Mouse (Mus musculus) neutrophil, adult 5-6 weeks (primary cell): ENCODE measurements around the gene Sco1. TPM values are rescaled to one million over a fixed set of nuclear protein-coding genes. Genes with fewer than 3 reads are reported as not detected.
A peak's percentile ranks its signal among the peaks of the same experiment; 100 is the strongest.

ENCODE experiments used
- ATAC-seq: fragments of 151-379, 151-347 bp; 2 replicates; pipeline ENCODE4 v1.8.0; 2017; ENCODE audit warnings: mild to moderate bottlenecking, moderate TSS enrichment; ENCODE audit not compliant: insufficient number of reproducible peaks, poor library complexity, low FRiP score, severe bottlenecking; ENCODE audit errors: extremely low read depth
- total RNA-seq: library from RNA; stranded (forward); fragments of 200-1000 nt; gene quantifications from 2 replicates; pipeline ENCODE4 v1.2.3, GENCODE M21; 2017

Sco1 gene
- total RNA-seq, 1 experiment from 2014 or later: 14.5 TPM

DNA sequence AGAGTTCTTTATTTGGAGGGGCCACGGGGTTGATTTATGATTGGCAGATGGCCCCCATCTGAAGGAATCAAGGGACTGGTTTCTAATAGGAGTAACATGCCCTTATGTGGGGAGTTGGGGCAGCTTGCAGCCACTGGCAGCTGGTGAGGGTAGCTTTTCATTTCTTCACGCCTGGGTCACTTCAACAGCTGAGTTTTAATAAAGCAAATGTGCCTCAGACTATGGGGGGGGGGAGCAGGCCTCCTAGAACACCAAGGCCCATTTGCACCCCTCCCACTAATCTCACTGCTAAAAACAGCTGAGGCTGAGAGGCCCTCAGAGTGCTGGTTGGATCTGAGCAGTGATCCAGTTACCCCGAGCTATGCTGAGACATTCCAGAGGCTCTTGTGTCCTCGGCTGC lies 53.2 kb downstream of the Sco1 start:
- ATAC-seq: no peak

- no peak for ATAC-seq
Observed at GRCm38 (mm10) chr11:67106973-67107372, 54.5 kb downstream of the Sco1 start.

GRCm38 (mm10) chr11:67110168-67110948 lies 57.9 kb downstream of the Sco1 start:
- ATAC-seq: no peak

DNA sequence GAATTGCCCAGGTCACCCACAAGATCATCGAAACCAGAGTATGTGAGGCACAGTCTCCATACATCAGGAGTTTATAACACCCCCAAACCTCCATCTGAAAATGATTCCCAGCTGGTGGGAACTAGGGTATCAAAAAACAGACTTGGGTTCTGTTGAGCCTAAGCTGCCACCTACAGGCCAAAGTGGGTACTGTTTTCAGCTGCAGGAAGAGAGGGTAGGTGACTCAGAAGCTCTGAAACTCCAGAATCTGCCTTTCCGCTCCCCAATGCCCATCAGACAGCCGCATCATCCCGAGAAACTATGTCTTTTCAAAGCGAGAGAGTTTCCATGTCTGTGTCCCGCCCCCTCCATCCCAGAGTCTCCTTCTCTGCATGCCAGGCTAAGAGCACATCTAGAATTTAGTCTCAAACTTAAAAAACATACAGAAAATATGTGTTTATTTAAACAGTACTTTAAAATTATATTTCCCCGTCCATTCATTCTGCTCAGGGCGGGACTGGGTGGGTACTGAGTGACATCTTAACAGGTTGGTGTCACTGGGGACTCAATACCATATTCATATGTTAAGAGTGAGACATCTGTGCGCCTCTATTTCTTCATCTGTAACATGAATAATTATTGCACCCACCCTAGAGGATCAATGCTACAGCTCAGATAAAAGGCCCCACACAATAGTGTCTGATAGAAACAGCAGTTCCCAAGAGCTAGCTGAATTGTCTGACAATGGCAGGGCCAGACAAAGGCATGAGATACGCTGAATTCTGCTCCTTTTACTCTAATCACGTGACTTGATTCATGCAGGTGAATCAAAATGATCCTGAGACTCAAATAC lies 59.8 kb downstream of the Sco1 start:
- ATAC-seq: peak; percentile 50; the same call in 1 of the 2 replicates

DNA sequence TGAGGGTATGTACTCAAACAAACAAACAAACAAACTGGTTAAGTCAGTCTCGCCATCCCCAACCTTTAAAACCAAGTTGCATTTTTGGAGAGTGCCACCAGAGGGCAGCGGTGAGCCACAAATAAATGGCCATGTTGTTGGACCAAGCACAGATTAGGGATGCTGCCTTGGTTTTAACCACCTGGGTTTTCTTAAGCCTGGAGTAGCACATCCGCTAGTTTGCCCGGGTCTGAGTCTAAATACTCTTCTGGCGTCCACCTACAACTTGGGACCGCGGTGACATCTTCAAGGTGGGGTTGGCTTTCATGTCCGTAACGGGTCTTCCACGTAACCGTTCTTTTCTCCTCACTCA lies 60.4 kb downstream of the Sco1 start:
- ATAC-seq: no peak

GRCm38 (mm10) chr11:67113381-67113780 lies 60.9 kb downstream of the Sco1 start:
- ATAC-seq: no peak

DNA sequence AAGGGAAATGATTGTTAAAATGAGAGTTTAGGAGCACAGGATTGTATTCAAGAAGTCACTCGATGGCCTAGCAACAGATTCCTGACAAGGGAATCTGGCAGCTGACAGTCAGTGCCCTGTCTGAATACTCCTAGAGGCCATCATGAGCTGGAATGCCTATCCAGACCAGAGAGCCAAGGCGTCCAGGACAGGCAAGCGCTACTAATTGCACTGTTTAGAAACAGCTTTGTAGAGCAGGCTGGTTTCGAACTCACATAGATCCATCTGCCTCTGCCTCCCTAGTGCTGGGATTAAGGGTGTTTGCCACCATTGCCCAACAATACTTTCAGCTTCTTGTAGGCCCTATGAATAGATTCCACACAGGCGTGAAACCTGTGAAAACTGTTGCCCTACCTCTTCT lies 61.8 kb downstream of the Sco1 start:
- no peak for ATAC-seq

GRCm38 (mm10) chr11:67114901-67115300 lies 62.4 kb downstream of the Sco1 start:
- ATAC-seq: no peak

Other genes starting within 250 kb of the Sco1 start
- not detected in 2 replicates for gene Pirt, start 140.7 kb upstream of the Sco1 start, total RNA-seq
- not detected in 2 replicates for gene Tmem238l, start 96.0 kb upstream of the Sco1 start, total RNA-seq
- 1.1 and 2.8 TPM in 2 replicates for gene Tmem220, start 27.5 kb upstream of the Sco1 start, total RNA-seq
- gene Adprm, start 76 bp upstream of the Sco1 start, total RNA-seq: 36.1 and 43.3 TPM in 2 replicates
- not detected in 2 replicates for gene Myh3, start 25.6 kb downstream of the Sco1 start, total RNA-seq
- not detected in 2 replicates for gene Myh2, start 118.4 kb downstream of the Sco1 start, total RNA-seq
- gene Myh1, start 147.4 kb downstream of the Sco1 start, total RNA-seq: not detected in 2 replicates
- gene Myh4, start 185.4 kb downstream of the Sco1 start, total RNA-seq: not detected in 2 replicates
- gene Myh8, start 224.5 kb downstream of the Sco1 start, total RNA-seq: not detected in 2 replicates